Mouse (Mus musculus) thymus, adult 2 months (tissue): ENCODE results near the gene Rimkla. TPM values are rescaled to one million over a fixed set of nuclear protein-coding genes. Genes with fewer than 3 reads are reported as not detected.
"Not testable (repeated sequence)": the region's sequence is repeated elsewhere in the genome, so short reads cannot be mapped to it uniquely, and the experiment has no call there.

Experiments used
- DNase-seq: peaks from one replicate; pipeline ENCODE4 v3.0.0; 2021
- H3K27ac ChIP-seq: fragments of 200-500 bp; 2 replicates; pipeline ENCODE4 v1.5.1; 2012; ENCODE audit warnings: low read length, control low read depth; ENCODE audit not compliant: control insufficient read depth, insufficient read depth
- H3K27me3 ChIP-seq: fragments of 200-500 bp; 2 replicates; pipeline ENCODE4 v1.6.1; 2012; ENCODE audit warnings: mild to moderate bottlenecking, low read length, moderate library complexity, mixed read lengths; ENCODE audit not compliant: control insufficient read depth, insufficient read depth
- H3K36me3 ChIP-seq: fragments of 200-500 bp; 2 replicates; pipeline ENCODE4 v1.6.1; 2012; ENCODE audit warnings: mild to moderate bottlenecking, low read length, moderate library complexity; ENCODE audit not compliant: control insufficient read depth, insufficient read depth
- H3K4me1 ChIP-seq: fragments of 200-500 bp; replicated peaks from 2 replicates; pipeline ENCODE4 v1.6.1; 2012; ENCODE audit warnings: low read length; ENCODE audit not compliant: control insufficient read depth, insufficient read depth
- H3K4me3 ChIP-seq: fragments of 200-500 bp; 2 replicates; pipeline ENCODE4 v1.5.1; 2012; ENCODE audit warnings: mild to moderate bottlenecking, low read length, control low read depth, moderate library complexity; ENCODE audit not compliant: control insufficient read depth, insufficient read depth
- CTCF ChIP-seq: fragments of 200-500 bp; IDR thresholded peaks from 2 replicates; pipeline ENCODE4 v1.5.1; 2012; ENCODE audit warnings: mild to moderate bottlenecking, control low read depth, low read length, moderate library complexity, borderline replicate concordance; ENCODE audit not compliant: control insufficient read depth, poor library complexity, insufficient read depth; ENCODE audit errors: extremely low read depth
- POLR2A ChIP-seq: fragments of 200-500 bp; IDR thresholded peaks from 2 replicates; pipeline ENCODE4 v1.6.1; 2012; ENCODE audit warnings: mild to moderate bottlenecking, low read length, control low read depth, moderate library complexity; ENCODE audit not compliant: control insufficient read depth, poor library complexity, insufficient read depth; ENCODE audit errors: extremely low read depth
- WGBS: fragments of 180-500 bp; shearing (Covaris S2); methylation state at CpG from one replicate; pipeline ENCODE4 v1.1.7; 2018; 5-methylcytosine and 5-hydroxymethylcytosine counted together
- polyA plus RNA-seq: library from polyadenylated mRNA; depleted of rRNA; stranded (reverse); fragments of >200 nt; gene quantifications from 2 replicates; pipeline ENCODE4 v1.2.3, GENCODE M21; 2012; rRNA removed

Rimkla gene
- polyA plus RNA-seq, result 1.8 and 2.2 TPM in 2 replicates

- TF ChIP-seq POLR2A (no peak), CTCF (no peak)
- H3K36me3 ChIP-seq, result no peaks in the 10 kb centered on the region
- WGBS, result under 1% methylated on average over 77 of the region's 77 CpGs
- no peaks in the 10 kb centered on the region; the same call in 1 of the 2 replicates for H3K27me3 ChIP-seq
- H3K4me1 ChIP-seq, result peaks cover 6% of the 10 kb centered on the region
- DNase-seq, result peak; percentile 73
- H3K4me3 ChIP-seq, result peak within 1 kb of the TSS; percentile 45
- no peak within 1 kb of the TSS for H3K27ac ChIP-seq
Measured at GRCm38 (mm10) chr4:119492291-119492932, at the start of gene Rimkla. Rimkla (minus strand) TSS chr4:119492628.

DNA sequence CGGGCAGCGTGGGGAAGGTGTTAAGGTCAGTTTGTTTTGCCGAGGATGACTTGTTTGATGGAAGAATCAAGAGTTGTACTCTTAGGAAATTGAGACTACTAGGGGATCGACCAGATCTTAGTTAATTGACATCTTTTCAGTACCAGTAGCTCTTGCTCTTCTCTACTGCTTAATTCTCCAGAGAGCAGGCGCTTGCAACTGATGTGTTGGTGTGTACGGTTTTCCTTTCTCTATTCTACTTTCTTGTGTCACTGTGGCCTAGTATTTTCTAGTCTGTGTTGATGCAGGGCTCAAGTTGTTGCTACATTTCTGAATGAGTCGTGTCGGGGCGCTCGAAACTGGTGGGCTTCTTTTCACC, 48.1 kb upstream of the Rimkla start:
- Histone ChIP-seq H3K4me3 (peak overlapping the region; percentile 86), H3K4me1 (peaks cover 9% of the 10 kb centered on the region), H3K27me3 (no peaks in the 10 kb centered on the region), H3K27ac (peak overlapping the region; percentile 15; the same call in 1 of the 2 replicates), H3K36me3 (no peaks in the 10 kb centered on the region)
- 18% methylated on average over 10 of the region's 10 CpGs for WGBS
- no peak for DNase-seq
- no peak for TF ChIP-seq CTCF
- TF ChIP-seq POLR2A, result no peak

DNA sequence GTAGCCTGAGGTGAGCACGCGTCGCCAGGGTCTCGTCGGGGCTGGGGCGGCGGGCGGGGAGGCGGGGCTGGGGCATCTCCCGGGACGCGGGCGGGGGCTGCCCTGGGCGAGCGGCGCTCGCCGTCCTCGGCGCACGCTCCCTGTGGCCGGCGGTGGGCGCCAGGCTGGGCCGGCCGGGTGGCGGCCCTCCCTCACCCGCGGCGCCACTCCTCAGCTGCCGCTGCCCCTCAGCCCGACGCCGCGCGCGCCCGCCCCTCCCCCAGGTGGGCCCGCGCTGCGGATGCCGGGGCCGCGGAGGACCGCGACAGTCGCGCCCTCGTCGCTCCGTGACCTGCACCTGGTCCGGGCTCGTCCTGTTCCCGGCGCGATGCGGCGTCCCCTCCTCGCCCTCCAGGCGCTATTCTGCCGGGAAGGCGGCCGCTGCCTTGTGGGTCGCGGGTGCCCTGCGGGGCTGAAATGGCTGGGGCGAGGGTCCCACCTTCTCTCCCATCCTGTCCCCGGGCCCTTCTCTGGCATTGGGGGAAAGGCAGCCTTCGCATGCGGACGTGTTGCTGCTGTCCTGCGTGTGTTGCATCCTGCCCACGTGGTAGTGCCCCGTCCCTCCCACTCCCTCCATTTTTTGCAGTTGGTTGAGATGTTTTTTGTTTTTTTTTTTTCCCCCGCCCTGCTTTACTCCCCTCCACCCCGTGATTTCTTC, 47.6 kb upstream of the Rimkla start:
- Histone ChIP-seq H3K4me3 (peak overlapping the region; percentile 86), H3K4me1 (peaks cover 9% of the 10 kb centered on the region), H3K27me3 (no peaks in the 10 kb centered on the region), H3K36me3 (no peaks in the 10 kb centered on the region), H3K27ac (peak overlapping the region; percentile 15; the same call in 1 of the 2 replicates)
- peak; percentile 58 for DNase-seq
- TF ChIP-seq POLR2A (no peak), CTCF (no peak)
- WGBS, result under 1% methylated on average over 74 of the region's 76 CpGs

- Histone ChIP-seq H3K27ac (peak within 1 kb of the TSS; percentile 15; the same call in 1 of the 2 replicates), H3K4me3 (peak within 1 kb of the TSS; percentile 86), H3K4me1 (peaks cover 9% of the 10 kb centered on the region), H3K36me3 (no peaks in the 10 kb centered on the region), H3K27me3 (no peaks in the 10 kb centered on the region)
- WGBS, result under 1% methylated on average over 85 of the region's 85 CpGs
- DNase-seq, result peak; percentile 92
- TF ChIP-seq POLR2A, result peak; percentile 65; the same call in 1 of the 2 replicates
- no peak for TF ChIP-seq CTCF
Measured at GRCm38 (mm10) chr4:119539031-119539824, 46.8 kb upstream of the Rimkla start, which contains the start of gene Frg2f1. Frg2f1 (minus strand) TSS chr4:119539529.

DNA sequence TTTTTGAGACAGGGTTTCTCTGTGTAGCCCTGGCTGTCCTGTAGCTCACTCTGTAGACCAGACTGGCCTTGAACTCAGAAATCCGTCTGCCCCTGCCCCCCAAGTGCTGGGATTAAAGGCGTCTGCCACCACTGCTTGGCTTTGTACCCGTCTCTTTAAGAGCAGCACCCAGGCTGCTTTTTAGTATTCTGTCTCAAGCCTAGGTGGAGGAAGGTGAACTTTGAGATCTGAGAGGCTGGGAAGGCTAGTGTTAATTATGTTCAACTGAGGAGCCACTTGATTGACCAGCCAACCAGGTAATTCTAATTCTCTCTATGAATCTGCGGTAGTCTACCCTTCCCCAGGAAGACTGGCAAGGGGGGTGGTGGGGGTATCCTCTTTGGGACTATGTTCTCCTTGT, 45.0 kb upstream of the Rimkla start:
- Histone ChIP-seq H3K36me3 (no peaks in the 10 kb centered on the region), H3K4me1 (peaks cover 9% of the 10 kb centered on the region), H3K27me3 (no peaks in the 10 kb centered on the region), H3K4me3 (no peak overlapping the region), H3K27ac (no peak overlapping the region)
- TF ChIP-seq POLR2A, result no peak
- TF ChIP-seq CTCF, result no peak
- WGBS, result 96% methylated on average over 4 of the region's 4 CpGs
- no peak for DNase-seq

GRCm38 (mm10) chr4:119536615-119537014, 44.2 kb upstream of the Rimkla start, which contains the start of gene Foxj3:
Foxj3 (plus strand) TSS chr4:119537004.
- not testable (repeated sequence) for H3K27me3 ChIP-seq, H3K4me1 ChIP-seq, H3K27ac ChIP-seq, H3K36me3 ChIP-seq, H3K4me3 ChIP-seq, DNase-seq
- 84% methylated on average over 4 of the region's 4 CpGs for WGBS
